Mouse (Mus musculus) neutrophil, adult 5-6 weeks (primary cell): Measurements from ENCODE around the gene Arhgdib. TPM values are rescaled to one million over a fixed set of nuclear protein-coding genes. Genes with fewer than 3 reads are reported as not detected.
A peak's percentile ranks its signal among the peaks of the same experiment; 100 is the strongest.

Source experiments
- ATAC-seq: fragments of 151-379, 151-347 bp; 2 replicates; pipeline ENCODE4 v1.8.0; 2017; ENCODE audit warnings: mild to moderate bottlenecking, moderate TSS enrichment; ENCODE audit not compliant: insufficient number of reproducible peaks, poor library complexity, low FRiP score, severe bottlenecking; ENCODE audit errors: extremely low read depth
- total RNA-seq: library from RNA; stranded (forward); fragments of 200-1000 nt; gene quantifications from 2 replicates; pipeline ENCODE4 v1.2.3, GENCODE M21; 2017

The Arhgdib gene
- total RNA-seq, 1 experiment from 2014 or later: 1,117 TPM

DNA sequence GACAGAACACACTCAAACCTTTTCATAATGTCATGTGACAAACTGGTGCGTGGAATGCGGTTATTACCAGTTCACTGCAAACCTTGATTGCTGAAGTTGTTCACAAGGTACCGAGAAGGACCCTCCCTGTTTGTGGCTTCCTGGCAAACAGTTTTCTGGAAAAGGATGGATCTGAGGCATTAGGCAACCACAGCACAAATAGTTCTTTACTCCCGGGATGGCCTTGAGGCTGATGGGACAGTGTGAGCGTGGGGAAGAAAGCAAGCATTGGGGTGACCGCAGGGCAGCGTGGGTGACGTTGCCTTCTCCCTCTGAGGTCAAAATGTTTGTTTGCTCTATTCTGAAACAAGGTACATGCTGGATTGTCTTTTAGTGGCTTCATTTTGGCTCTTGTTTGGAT is 13.0 kb upstream of the Arhgdib start:
- ATAC-seq: no peak

DNA sequence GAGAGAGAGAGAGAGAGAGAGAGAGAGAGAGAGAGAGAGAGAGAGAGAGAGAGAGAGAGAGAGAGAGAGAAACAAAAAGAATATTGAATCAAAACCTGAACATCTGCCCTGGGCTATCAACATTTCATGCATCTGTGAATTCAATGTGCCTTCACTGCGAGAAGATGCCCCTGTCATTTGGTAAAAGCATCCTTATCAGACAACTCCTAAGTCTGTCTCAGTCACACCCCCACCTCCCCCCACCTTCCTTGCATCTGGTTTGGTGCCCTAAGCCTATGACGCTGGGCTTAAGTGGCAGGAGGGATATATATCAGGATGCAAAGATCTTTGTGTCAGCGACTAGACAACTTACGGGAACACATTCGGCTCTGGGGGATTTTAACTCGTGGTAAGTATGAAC is 12.5 kb upstream of the Arhgdib start:
- ATAC-seq: no peak

DNA sequence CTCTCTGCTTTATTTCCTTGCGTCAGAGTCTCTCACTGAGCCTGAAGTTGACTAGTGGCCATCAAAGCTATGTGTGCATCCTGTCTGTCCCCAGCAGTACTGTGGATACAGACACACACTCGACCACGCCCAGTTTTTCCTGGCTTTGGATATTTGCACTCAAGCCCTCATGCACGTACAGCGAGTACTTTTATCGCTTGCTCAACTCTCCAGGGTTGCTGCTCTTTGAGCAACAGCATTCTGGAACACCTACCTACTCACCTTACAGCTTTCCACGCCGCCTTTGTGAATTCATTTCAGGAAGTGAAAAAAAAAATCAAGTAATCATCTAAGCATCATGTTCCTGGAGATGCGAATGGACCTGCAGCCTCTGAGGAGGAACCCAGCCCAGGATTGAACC is 11.2 kb upstream of the Arhgdib start:
- ATAC-seq: no peak

DNA sequence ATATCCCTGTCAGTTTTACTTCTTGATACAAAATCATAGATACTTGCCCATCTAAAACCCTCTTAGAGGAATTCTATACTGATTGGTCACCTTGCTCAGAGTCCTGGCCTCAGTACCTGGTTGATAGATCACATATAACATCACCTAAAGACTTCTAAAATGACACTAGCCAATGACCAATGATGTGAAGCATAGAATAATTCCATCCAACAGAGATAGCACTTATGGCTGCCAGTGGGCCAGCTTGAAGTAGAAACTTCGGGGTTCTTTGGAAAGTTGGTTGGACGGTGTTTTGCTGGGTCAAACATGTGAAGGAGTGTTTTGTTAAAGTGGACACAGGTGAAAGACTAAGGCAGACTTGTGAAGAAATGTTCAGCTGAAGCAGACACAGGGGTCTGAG is 8.5 kb upstream of the Arhgdib start:
- ATAC-seq: no peak

DNA sequence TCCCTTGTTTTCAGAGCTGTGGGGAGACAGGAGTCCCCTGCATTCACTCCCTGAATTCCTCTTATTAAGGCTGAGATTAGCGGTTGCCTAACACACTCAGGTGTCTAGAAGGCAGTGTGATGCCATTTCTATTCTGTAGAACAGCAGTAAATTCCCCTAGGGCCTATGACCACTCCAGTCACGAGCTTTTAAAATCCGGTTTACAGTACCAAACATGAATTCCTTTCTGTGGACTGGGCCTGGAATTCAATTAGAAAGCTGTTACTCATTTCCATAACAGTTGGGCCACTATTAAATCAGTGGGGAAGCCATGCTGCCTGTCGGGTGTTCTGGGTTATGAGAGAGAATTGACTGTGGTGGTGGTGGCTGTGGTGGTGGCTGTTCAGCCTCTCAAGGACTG is 6.0 kb upstream of the Arhgdib start:
- no peak for ATAC-seq

DNA sequence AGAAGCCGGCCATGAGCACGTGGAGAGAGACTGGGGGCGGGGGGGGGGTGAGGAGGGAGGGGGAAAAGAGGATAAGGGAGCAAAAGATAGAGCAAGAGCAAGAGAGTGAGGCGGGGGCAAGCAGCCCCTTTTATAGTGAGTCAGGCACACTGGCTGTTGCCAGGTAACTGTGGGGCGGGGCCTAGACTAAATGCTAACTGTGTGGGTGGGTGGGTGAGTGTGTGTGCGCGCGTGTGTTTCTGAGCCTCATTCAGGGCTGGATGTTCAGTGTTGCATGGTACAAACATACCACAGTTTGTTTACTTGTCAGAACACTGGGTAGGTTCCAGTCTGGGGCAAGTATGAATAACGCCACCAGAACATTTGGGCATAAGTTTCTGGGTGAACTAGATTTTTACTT is 5.2 kb upstream of the Arhgdib start:
- ATAC-seq: peak; percentile 27; the same call in 1 of the 2 replicates

DNA sequence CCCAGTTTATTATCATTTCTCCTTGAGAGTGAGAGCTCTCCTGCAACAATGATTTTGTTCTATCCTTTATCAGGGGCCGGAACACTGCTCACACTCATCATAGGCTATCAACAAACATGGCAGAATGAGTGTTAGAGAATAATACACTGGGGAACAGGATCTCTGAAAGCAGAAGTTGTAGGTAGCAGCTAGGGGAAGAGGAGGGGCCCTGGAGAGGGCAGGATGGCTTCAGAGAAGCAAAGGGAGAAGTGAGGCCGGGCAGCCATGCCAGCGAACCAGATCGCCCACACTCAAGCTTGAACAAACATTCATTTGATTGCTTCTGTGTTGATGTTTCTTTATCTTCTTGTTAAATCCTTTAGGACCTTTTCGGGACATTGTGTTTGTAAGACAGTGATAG is 4.5 kb upstream of the Arhgdib start:
- ATAC-seq: peak; percentile 89

DNA sequence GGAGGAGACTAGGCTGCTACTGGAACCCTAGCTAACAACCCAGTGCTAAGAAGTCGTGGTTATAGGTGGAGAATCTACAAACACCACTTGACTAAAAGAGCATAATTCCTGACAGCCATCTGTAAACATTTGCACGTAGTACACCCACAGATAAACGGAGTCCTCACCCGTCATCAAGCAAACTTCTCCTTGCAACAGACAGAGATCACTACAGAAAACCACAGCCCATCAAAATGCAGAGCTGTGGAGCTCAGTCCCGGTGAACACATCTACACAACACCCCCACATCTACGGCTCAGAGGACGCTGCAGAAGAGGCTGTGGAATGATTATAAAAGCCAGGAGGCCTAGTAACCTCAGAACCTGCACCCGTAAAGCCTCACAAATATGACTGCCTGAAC is 2.8 kb upstream of the Arhgdib start:
- ATAC-seq: no peak

DNA sequence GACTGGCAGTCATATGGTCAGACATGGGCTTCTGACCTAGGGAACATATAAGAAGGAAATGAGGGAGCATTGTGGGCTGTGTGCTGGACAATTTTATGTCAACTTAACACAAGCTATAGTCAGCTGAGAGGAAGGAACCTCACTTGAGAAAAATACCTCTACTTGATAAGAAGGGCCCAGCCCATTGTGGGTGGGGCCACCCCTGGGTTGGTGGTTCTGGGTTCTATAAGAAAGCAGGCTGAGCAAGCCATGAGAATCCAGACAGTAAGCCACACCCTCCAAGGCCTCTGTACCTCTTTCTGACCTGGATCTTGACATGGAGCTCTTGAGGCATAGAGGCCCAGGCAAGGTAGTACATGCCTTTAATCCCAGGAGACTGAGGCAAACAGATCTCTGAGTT is 1.7 kb upstream of the Arhgdib start:
- ATAC-seq: no peak

DNA sequence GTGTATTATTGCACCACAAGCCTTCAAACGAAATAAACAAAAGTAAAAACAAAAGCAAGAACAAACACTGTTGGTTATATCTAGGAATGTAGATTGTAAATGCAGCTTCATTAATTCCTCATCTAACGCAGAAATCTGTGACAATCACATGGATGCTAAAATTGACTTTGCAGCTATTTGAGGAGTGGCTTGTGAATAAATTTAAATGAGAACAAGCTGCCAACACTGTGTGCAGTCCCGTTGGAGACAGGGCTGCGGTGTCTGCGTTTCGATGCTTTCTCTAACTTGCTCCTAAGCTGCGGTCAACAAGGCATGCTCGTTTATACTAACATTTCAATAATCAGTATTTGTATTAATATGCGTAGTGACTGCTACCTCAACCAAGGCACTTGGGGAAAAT is 581 bp upstream of the Arhgdib start:
- no peak for ATAC-seq

DNA sequence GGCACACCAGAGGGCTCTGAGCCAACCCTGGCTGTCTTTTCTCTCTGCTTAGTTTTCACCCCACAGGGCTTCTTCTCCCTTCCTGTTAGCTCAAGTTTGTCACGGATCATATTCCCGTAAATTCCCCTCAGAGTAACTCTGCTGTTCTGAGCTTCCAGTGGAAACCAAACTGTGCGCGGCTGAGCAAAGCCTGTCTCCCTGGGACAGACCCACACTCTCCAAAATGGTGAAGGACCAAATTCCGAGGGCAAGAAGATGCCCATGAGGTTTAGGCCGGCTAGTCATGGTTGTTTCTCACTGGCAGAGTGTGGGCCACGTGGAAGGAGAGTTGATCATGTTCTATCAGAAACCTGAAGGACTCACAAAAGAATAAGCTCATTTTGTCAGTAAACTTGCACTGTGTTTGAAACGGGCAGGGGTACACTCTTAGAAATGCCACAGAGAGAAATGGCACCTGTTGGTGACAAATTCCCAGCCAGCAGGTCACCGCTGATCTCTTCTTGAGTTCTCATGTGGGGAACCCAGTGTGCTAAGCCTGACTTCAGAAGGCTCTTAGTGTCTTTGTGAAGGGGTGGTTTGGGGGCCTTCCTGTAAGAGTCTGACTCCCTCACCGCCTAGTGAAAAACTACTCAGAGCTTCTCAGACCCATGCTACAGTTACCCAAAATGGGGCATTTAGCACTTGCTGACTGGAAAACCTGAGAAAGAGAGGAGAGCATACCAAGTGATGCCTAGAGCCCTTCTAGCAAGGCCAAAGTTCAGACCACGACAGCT is 1.3 kb downstream of the Arhgdib start:
- no peak for ATAC-seq

DNA sequence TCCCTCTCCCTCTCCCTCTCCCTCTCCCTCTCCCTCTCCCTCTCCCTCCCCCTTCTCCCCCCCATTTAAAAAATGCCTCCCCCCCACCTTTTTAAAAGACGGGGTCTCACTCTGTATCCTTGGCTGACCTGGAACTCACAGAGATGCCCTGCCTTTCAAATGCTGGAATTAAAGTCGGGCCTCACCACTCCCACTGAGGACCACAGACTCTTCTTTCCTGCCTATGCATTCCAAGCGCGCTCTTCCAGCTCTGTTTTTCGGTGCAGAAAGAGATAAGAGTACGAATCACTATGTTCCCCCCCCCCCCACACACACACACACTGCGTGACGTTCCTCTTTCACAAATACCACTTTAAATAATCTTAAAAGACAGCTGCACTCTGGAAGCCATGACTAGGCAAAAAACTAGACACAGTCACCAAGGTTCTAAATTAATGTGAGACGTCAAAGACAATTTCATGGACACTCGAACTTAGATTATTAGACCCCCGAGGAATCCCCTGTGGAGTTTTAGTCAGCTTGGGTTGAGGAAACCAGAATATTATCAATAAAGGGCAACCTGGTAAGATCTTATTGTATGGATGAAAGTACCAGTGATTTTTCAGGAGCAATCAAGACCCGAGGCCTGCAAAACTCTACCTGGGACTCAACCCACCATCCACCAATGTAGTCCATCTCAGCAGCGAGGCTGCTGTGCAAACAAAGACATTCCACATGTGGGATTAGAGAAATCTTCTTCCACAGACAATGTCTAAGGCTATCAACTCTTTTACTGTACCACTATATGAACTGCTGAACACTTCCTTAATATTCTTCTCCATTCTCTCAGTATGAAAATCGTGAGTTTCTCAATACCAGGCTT is 2.1 kb downstream of the Arhgdib start:
- peak; percentile 38 for ATAC-seq

DNA sequence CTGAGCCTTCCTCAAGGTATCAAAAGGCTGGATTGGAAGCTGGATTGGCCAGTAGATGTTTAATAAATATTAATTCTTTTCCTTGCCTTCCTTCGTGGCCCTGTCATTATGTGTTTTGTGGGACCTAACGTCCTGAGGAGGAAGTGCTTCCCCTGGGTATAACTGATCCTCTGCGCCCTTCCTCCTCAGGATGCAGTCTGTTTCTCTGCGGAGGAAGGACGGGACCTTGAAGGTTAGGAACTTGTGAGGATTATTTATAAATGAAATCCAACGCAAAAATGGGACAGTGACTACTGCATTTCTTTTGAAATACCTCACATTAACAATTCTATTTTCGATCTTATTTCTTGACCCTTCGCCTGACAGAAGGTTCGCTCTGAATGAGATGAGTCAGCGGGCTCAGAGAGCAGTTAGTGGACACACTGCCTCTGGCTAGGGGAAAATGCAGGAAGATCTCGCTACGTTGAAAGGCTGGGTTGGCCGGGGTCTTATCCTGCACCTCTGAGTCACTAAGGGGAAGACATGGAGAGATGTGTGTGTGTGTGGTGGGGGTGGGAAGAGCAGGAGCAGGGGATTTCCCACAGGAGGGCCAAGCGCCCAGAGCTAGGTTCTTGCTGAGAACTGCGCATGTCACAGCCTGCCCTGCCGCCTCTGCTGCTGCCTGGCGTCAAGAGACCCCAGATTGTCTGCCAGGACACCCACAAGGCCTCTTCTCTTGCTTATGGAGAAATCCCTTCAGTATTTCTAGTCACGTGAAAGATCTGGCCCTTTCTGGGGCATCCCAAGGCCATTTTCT is 3.2 kb downstream of the Arhgdib start:
- no peak for ATAC-seq

DNA sequence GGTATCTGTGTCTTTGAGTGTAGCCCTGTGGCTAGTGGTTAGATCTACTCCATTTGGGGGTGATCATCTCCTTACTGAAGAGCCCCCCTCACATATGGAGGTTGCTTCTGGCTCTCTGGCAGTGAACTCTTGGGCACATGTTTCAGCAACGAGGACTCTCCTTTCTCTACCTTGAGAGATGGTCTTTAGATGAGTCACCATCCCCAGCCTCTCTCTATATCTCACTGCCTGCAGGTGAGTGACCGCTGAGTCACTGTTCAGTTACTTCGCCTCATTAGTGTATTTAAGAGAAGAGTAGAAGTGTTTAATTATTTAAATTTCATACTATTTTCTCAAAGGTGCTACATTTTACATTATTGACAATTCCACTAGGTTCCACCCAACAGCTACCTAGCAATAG is 4.6 kb downstream of the Arhgdib start:
- no peak for ATAC-seq

DNA sequence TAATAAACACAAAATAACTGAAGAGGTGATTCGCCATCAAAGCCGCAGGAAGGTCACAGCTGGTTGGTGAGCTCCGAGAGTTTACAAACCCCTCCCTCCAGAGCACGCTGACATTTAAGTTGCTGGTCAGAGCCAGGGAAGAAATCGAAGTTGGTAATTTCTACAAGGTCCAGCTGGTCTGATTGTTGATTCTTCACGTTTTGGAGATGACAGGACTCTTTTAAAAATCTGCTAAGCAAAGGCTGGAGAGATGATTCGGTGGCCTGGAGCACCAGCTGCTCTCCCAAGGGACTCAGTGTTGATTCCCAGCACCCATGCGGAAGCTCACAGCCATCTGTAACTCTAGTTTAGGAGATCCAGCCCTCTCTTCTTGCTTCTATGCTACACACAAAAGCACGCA is 5.3 kb downstream of the Arhgdib start:
- ATAC-seq: no peak

DNA sequence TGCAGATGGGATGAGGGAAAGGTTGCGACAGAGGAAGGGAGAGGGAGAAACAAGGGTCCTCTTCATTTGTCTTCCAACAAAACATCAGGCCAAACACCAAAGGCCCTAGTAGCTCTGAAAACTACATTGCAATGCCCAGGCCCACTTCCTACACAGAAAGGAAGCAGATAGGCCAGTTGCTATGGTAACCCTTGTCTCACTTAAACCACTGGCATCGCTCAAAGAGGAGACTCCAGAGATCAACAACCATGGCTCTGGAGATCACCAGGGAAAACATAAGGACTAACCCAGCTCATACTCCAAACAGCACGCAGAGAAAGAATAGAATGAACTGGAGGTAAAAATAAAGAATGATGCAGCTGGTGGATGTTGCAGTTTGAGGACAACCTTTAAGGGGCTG is 6.5 kb downstream of the Arhgdib start:
- ATAC-seq: no peak

DNA sequence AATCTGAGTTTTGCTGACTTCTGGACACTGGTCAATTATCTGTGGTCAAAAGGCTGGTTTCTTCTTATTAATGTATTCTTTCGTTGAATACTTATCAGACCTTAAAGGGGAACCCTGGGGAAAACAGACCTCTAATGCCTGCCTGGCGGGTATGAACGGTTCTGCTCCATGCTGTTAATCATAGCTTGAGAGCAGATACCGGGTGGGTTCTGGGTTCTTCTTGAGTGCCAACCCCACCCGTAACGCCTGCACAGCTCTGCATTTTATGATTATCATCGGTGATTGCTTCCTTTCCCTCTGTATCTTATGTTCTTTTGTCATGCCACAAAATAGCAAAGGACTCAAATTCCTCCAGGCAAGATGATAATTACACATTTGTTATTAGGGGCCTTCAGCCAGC is 7.6 kb downstream of the Arhgdib start:
- no peak for ATAC-seq

DNA sequence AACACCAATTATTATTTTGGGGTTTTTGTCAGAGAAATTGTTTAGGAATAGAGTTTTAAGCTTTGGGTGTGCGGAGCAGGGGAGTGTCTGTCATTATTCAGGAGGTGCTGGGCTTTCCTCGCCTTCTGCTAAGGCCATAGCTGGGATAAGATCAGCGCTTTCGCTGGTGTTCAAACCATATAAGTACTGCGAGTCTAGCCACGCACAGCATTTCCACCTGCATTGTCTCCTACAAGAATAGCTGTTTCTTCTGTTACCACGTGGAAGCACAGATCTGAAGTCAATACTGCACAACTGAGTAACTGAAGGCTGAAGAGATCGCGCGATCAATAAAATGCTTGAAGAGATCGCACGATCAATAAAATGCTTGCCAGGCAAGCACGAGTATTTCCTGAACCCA is 10.5 kb downstream of the Arhgdib start:
- ATAC-seq: no peak

DNA sequence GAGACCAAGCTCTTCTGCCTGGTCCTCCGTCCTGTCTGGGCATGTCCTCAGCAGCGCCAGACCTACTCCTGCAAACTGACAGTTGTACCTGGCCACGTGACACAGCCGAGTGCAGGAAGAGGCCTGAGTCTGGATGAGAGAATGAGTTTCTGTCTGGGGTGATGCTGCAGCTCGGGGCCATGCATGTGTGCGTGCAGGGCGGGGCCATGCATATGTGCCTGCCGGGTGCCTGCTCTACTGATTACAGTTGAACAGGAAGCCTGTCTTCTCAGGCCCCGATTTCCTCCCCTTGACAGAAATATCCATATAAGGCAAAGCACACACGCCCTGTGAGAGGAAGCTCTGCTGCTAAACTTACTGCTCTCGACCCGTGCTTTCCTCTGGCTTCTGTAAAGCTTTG is 11.0 kb downstream of the Arhgdib start:
- ATAC-seq: peak; percentile 98

DNA sequence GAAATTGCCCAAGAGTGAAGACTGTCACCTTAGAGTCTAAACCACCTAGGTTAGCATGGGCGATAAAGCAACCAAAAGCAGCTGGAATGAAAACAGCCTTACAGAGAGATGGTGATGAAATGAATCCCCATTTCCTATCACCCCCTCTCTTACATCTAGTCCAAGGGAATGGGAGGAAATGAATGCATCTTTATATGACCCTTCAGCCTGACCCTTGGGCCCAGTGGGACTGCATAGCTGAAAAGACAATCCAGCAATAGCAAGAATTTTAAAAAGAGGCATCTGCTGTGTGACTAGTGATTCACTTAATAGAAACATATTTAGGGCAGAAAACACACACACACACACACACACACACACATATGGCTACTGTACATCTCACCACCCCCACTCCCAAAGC is 14.1 kb downstream of the Arhgdib start:
- no peak for ATAC-seq
